Mouse (Mus musculus) large intestine, adult 2 months (tissue): Measurements from ENCODE around the gene Pnmt. TPM values are rescaled to one million over a fixed set of nuclear protein-coding genes. Genes with fewer than 3 reads are reported as not detected.

Experiments used
- DNase-seq: peaks from one replicate; pipeline ENCODE4 v3.0.0-alpha.2; 2012; ENCODE audit warnings: low read depth, low spot score
- WGBS: fragments of 180-500 bp; shearing (Covaris S2); methylation state at CpG from one replicate; pipeline ENCODE4 v1.1.7; 2018; 5-methylcytosine and 5-hydroxymethylcytosine counted together
- polyA plus RNA-seq: library from polyadenylated mRNA; depleted of rRNA; stranded (reverse); fragments of >200 nt; gene quantifications from 2 replicates; pipeline ENCODE4 v1.2.3, GENCODE M21; 2012; rRNA removed

The Pnmt gene
- not detected in 2 replicates for polyA plus RNA-seq

DNA sequence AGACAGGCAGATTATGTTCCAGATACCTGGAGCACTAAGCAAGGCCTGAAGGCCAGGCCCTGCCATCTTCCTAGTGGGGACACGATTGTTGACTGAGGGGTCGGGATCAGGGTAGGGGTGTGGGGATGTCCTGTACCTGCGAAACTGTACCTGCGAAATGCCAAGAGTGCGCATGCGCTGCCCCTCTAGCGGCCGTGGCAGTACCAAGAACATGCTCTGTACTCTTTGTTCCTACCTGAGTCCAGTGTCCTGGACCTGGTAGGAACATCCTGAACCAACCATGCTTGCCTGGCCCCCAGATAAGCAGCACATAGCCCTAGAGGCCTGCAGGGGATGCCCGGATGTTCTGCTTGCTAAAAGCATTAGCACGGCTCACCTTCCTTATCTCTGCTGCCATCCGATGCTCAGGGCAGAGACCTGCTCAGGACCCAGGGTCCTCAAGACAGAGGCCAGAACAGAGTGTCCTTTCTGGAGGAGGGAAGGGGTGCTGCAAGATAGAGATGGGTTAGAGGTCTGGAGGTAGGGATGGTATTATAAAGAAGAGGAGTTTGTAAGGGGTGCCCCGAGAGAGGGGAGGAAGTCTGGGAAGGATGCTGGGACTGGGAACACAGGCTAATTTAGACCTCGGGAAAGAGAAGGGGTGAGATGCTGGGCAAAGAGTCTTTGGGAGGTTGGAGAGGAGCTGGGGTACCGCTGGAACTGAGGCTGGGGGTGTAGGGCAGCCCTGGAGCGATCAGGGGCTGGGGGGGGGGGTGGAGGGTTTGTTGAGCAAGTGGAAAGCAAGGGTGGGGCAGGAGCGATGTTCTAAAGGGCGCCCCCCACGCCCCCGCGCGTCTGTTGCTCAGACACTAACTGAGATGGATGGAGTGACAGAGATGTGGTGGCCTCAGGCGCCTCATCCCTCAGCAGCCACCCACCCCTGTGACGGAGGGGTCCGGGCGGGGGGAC, at the start of gene Pnmt:
Pnmt (plus strand) TSS at position 813 of the 948 bp plus-strand sequence.
- WGBS, result 61% methylated on average over 25 of the region's 25 CpGs
- no peak for DNase-seq

DNA sequence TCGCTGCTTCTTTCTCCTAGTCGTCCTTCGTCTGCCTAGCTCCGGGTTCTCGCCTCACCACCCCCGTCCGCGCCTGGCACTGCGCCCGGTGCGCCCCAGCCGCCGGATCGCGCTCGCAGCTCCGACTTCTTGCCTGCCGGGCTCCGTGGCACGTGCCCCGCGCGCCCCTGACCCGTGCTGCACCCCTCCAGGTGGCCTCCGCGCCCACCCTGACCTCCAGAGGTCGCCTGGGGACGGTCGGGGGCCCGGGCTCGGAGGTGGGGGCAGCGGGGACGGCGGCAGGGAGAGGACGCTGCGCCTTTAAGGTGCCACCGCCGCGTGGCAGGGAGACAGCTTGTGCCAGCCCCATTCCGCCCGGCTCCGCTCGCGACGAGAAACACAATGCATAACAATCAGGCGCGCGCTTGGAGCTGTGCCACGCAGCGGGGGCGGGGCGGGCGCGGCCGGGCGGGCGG, 47.7 kb upstream of the Pnmt start:
- 2% methylated on average over 57 of the region's 57 CpGs for WGBS

DNA sequence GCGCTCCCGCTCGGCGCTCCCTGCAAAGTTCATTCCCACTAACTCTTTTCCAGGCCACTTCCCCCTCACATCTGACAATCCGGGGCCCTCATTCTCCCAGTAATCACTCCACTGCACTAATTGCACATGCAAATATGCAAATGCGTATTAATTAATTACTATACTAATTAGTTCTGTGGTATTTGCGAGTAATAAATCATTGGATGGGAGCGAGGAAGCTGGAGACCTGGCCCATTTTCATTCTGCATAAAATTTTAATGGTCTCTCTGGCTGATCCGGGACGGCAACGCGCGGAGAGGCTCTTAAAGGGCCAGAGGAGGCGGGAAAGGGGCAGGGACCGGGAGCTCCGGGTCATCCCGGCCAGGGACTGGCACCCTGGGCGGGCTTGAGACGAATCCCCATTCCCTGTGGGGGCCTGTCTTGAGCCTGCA, 47.2 kb upstream of the Pnmt start:
- under 1% methylated on average over 19 of the region's 19 CpGs for WGBS
- DNase-seq, result no peak

More for the DNA sequence above, 47.7 kb upstream of the Pnmt start:
- no peak for DNase-seq

DNA sequence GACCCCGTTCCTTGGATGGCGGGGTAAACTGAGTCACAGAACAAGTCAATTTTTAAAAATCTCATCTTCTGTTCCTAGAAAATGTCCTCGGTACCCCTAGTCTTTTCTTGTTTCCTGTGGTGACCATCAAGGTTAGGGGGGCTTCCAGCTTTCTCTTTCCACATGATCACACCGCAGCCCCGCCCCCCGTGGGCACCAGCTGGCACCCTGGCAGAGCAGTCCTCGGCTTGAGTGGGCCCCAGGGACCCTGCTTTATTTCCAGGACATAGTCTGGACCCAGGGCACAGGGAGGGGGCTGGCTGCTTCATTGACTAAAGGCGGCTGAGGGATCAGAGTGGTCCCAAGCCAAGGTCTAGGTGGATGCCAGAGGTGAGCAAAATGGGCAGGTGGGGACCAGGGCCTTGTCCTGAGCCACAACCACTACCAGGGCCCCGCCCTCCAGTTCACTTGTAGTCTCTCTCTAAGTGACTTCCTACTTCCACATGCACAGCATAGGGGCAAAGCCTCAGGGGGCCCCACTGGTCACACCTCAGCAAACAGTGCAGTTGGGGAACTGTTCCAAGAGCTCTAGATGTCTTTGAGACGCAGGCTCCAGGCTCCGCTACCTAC, 46.5 kb upstream of the Pnmt start:
- 25% methylated on average over 11 of the region's 11 CpGs for WGBS
- DNase-seq, result no peak

DNA sequence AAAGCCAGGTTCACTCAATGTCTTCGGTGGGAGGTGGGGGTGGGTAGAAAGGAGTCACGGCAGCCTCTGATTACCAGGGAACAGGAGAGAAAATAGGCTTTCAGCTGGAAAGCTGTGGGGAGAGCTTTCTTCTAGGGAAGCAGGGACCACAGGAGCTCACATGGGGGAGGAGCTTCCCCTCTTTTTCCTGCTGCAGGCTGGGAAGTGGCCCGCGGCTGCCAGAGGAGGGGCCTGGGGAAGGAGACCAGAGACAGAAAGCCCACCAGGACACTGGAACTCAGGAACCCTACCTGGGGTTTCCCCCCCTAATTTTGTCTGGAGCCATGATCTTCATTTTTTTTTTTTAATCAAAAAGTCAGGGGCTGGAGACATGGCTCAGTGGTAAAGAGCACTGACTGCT, 45.7 kb upstream of the Pnmt start:
- no peak for DNase-seq
- 49% methylated on average over 4 of the region's 4 CpGs for WGBS

DNA sequence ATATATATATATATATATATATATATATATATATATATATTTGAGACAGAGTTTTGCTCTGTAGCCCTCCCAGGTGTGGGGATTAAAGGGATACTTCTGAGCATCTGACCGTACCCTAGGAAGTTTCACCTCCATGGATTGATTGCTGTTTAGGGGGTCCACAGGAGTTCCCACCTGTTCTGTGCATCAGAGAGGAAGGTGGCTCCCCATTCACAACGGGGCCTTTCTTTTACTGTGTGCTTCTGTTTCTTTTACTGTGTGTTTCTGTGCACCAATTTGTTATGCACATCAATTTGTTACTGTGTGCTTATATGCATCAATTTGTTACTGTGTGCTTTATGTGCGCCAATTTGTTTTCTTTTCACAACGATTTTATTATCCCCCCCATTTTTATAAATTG, 45.1 kb upstream of the Pnmt start:
- no peak for DNase-seq
- WGBS, result 78% methylated on average over 4 of the region's 4 CpGs

DNA sequence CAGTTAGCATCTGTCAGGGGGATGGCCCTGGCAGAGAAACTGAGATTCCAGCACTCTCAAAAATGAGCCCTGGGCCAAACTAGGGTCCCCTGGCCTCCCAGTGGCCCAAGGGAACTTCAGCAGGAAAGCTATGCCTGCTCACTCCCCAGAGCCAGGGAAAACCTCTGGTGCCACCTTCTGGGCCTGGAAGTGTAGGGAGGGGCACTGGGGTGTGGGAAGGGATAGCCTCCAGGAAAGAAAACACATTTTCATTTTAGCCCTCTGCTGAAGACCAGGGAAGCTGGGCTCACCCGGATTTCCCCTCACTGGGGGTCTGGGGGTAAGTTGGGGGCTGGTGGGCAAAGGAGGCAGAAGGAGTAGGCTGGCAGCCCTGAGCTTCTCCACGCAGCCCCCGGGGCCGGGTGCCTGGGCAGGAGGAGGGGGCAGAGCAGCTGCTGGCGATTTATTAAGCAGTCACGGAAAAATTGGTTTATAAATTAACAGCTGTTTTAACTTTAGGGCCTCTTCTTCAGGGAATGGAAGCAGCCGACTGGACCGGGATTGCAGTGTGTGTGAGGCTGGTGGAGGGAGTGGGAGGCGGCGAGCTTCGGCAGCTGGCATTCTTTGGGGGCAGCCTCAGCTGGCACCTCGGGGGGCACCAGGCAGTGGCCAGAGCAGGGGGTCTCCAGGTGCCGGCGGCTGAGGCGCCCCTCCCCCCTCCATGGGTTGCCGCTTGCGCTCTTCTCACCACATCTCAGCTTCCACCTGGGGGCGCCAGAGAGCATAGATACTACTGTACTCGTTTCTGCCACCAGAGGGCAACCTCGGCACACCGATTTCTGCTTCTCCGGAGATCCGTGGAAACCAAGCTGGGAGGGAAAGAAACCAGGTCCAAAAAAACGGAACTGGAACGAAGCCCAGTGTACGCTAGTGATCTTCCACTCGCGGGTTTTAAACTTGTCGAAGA, 44.0 kb upstream of the Pnmt start:
- no peak for DNase-seq
- WGBS, result 2% methylated on average over 28 of the region's 29 CpGs

DNA sequence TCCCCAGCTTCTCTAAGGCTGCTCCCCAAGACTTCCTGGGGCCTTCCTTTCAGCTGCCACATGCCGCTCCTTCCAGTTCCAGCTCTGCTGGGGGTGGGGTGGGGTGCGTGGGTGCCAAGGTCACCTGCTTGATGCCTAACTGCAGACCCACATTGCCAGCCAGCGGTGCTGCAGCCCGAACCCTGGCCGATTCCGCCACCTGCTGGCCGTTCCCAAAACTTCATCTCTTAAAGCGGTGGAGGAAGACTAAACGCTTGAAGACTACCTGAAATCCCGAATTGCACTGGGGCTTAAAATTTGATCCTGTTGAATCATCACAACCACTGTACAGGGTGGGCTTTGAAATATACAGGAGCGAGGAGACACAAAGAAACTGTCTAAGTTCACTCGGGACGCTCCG, 41.0 kb upstream of the Pnmt start:
- WGBS, result under 1% methylated on average over 14 of the region's 14 CpGs
- DNase-seq, result no peak

DNA sequence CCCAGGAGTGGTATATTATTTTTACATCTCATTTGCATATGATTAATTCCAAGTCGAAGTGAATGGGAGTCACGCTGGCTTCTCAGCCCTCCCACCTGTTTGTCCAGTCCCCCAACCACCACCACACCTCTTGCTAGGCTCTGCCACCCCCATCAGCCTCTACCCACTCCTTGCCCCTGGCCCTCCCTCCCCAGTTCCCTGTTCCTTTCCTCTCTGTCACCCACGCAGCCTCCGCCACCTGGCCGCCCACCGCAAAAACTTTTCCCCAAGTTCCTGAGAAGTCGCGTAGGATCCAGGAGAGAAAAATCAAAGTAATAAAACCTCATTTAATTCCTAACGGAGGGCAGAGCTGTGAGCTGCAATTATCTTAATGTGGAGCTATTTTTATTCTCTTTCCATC, 40.1 kb upstream of the Pnmt start:
- WGBS, result 11% methylated on average over 9 of the region's 9 CpGs
- DNase-seq, result no peak

DNA sequence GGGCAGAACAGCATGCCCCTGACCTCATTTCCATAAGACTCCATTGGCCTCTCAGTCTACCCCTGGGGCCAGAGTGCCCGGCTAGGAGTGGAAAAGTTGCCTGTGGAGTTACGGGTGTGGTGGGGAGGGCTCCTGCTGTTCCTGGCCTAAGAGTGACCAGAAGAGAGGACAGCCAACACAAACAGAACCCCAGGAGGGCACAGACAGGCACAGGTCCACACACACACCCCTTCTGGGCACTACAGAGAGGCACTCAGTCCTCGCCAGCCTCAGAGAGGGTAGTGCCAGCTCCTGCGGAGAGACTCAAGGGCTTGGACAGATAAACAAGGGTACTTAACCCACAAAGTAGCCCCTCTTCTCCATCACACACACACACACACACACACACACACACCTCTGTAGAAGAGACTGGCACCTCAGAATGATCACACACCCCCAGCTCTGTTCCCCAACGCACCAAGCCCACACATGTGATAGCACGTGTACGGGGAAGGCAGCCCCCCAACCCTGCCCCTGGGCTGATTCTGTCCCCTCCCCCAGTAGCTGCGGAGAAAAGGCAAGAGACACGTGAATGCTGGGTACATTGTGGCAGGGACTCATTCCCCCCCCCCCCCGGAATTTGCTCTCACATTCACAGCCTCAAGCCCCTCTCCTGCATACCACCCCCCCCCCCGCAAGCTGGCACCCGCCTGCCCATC, 38.7 kb upstream of the Pnmt start:
- WGBS, result 10% methylated on average over 12 of the region's 12 CpGs
- DNase-seq, result no peak

DNA sequence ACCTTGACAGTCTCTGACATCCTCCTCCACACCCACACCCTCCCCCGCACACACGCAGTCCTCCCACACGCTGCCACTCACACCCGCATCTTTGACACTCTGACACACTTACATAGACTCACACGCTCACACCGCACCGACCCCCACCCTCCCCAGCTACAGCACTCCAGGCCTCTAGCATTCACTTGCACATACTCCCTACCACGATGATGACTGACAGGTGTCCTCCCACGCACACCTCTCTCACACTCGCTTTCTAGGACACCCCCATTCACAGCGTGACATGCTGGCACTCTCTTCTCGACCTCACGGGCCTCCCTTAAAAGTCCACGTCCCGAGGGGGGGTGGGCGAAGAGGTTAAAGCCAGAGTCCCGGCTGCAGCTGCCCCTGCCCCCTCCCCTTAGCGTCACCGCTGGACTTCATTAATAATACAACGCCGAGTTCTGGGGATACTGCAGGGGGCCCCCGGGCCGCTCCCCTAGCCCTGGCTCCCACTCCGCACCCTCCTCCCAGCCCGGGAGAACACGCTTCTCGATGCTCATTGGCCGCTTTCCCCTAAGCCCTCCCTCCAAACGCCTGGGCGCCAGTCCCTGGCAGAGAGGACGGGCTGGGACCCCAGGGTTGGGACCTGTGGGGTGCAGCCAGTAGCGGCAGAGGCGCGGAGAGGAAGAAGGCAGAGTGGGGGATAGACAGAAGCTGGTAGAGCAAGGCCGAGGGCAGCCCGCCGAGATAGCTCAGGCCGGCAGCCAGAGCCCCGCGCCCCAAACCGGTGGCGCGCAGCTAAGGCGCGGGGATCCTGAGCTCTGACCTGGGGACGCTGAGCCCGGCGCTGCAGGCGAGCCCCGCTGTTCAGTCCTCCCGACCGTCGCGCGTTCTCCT, 37.9 kb upstream of the Pnmt start, which contains the start of gene Ppp1r1b:
Ppp1r1b (plus strand) TSS at position 322 of the 879 bp plus-strand sequence.
- WGBS, result 1% methylated on average over 55 of the region's 55 CpGs

DNA sequence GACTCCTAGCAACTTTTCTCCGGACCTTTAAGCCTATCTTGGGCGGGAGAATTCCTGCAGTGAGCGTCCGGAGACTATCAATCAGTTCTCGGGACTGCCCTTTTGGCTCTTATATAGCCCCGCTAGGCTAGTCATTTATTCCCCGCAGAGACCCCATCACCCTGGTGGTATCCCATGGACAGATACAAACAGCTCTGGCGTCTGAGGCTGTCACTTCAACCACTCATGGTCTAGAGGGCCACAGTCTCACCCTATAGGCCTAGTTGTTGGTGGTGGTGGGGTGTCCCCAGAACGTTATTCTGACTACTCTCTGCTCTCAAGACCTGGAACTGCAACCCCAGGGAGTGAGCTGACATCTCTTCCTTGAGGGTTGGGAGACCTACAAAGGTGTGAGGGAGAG, 36.9 kb upstream of the Pnmt start:
- DNase-seq, result no peak
- WGBS, result 11% methylated on average over 9 of the region's 9 CpGs

More for the DNA sequence above, 37.9 kb upstream of the Pnmt start, which contains the start of gene Ppp1r1b:
- DNase-seq, result no peak

DNA sequence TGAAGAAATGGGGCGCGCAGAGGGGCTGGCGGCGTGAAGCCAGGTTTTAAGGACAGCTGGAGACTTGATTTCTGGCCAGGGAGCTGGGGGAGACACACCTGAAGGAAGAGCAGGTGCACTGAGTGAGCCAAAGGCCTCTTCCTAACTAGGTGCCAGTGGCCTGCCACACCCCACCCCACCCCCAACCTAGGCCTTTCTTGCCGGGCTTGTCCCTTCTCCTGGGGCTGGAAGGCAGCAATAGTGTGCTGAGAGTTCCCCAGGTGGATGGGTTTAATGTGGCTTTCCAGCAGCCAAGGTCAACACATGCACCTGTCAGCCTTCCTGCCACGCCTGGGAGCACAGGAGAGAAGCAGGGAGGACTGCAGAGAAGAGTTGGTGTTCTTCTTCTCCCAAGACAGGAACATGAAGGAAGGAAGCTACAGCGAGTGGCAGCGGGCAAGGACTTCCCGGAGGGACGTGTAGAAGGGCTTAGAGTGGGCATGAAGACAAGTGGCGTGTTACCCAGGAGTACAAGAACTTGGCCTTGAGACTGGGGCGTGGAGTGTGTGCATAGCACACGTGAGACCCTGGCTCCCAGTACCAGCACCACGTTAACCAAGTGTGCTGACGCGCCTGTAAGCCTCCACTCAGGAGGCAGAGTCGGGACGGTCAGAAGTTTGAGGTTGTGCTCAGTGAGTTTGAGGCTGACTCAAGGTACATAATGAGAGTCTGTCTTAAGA, 33.8 kb upstream of the Pnmt start:
- DNase-seq, result no peak
- 24% methylated on average over 18 of the region's 18 CpGs for WGBS

DNA sequence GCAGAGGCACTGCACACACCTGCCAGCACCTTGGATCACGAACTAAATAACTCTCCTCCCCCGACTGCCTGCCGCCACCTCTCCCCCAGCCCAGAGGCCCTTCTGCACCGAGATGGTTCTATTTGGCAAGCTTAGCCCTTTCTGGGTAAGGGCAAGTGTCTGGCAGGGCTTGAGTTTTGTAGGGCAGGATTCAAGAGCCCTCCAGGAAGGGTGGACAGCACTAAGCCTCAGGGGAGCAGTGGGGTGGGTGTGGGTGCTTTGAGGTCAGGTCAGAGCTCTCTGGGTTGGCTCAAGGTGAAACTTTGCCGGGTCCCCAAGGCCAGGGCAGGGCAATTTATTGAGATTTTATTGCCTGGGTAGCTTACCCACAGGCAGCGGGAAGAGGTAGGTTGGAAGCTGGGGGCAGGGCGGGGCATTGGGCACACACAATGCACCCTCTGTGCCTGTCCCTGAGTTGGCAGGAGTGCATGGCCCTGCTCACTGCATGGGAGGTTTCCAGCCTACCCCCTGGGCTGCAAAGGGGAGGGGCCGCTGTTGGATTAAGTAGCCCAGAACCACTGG, 32.5 kb upstream of the Pnmt start:
- no peak for DNase-seq
- 11% methylated on average over 8 of the region's 8 CpGs for WGBS

DNA sequence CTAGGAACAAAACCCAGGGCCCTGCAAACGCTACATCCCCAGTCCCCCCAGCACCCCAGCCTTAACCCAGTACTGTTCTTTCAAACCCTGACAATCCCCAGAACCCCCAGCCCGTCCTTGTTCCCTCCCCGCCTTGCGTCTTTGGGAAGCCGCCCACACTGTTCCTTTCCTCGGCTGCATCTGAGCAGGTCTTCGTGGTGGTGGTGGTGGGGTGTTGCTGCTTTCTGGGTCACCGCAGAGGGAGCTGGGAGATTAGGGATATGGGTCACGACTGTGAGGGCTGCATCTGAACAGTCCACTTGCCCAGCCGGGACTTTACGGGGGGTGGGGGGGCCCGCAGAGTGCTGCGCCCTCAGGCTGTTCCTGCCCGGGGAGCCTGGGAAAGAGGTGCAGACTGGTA, 31.8 kb upstream of the Pnmt start:
- no peak for DNase-seq
- 26% methylated on average over 14 of the region's 14 CpGs for WGBS

DNA sequence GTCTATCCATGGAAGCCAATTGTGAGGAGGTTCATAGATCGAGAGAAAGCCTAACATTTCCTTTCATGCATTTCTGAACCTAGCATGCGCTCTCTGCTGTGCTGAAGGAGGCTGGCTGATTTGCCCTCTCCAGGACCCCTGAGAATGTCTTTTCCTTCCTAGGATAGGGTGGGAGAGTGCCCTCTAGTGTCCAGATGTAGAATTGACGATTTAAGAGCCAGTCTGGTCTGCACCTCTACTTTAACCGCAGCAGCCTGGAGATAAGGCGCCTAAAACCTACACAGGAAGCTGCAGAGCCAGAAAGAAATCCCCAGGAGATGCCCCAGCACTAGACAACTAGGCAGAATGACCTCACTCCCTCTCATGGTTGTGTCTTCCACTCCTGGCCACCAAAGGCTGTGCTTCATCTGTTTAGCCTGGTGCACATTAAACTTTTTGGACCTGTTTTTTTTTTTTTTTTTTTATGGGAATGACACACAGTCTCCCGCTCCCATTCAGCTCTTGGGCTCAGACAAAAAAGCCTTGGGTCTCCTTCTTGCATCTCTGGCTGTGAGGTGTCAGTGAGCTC, 30.4 kb upstream of the Pnmt start:
- WGBS, result 17% methylated on average over 6 of the region's 6 CpGs
- DNase-seq, result no peak
